Mouse (Mus musculus) limb, embryonic 11.5 days (tissue): ENCODE results near the gene Bcl9l. TPM values are rescaled to one million over a fixed set of nuclear protein-coding genes. Genes with fewer than 3 reads are reported as not detected.
A peak's percentile ranks its signal among the peaks of the same experiment; 100 is the strongest.
"Not testable (repeated sequence)": the region's sequence is repeated elsewhere in the genome, so short reads cannot be mapped to it uniquely, and the experiment has no call there.

ENCODE experiments used
- ATAC-seq: fragments of 200-750 bp; cut with Nextera tagmentation; 2 replicates; pipeline ENCODE4 v1.8.0; 2017; ENCODE audit warnings: low read depth; ENCODE audit not compliant: insufficient number of reproducible peaks, low FRiP score, low TSS enrichment
- DNase-seq: peaks from one replicate; pipeline ENCODE4 v3.0.0-alpha.2; 2015; ENCODE audit warnings: low spot score
- H3K27ac ChIP-seq: fragments of 300-500 bp; sonication (generic); replicated peaks from 2 replicates; pipeline ENCODE4 v1.5.1; 2014; ENCODE audit warnings: low read depth, mild to moderate bottlenecking, low read length
- H3K27me3 ChIP-seq: fragments of 300-500 bp; sonication (generic); 2 replicates; pipeline ENCODE4 v1.6.1; 2014; ENCODE audit warnings: mild to moderate bottlenecking, low read length, mixed read lengths; ENCODE audit not compliant: control insufficient read depth, insufficient read depth
- H3K36me3 ChIP-seq: fragments of 300-500 bp; sonication (generic); 2 replicates; pipeline ENCODE4 v1.6.1; 2014; ENCODE audit warnings: mild to moderate bottlenecking, low read length, moderate library complexity, mixed read lengths; ENCODE audit not compliant: control insufficient read depth, insufficient read depth
- H3K4me1 ChIP-seq: fragments of 300-500 bp; sonication (generic); 2 replicates; pipeline ENCODE4 v1.6.1; 2014; ENCODE audit warnings: low read length, mixed read lengths; ENCODE audit not compliant: control insufficient read depth, insufficient read depth
- H3K4me2 ChIP-seq: fragments of 300-500 bp; sonication (generic); 2 replicates; pipeline ENCODE4 v1.6.1; 2014; ENCODE audit warnings: low read depth, mild to moderate bottlenecking, moderate library complexity; ENCODE audit not compliant: severe bottlenecking
- H3K4me3 ChIP-seq: fragments of 300-500 bp; sonication (generic); 2 replicates; pipeline ENCODE4 v1.5.1; 2014; ENCODE audit warnings: low read depth, low read length
- H3K9ac ChIP-seq: fragments of 300-500 bp; sonication (generic); 2 replicates; pipeline ENCODE4 v1.6.1; 2014; ENCODE audit warnings: mild to moderate bottlenecking, low read length
- H3K9me3 ChIP-seq: fragments of 300-500 bp; sonication (generic); 2 replicates; pipeline ENCODE4 v1.6.1; 2016; ENCODE audit warnings: low read length; ENCODE audit not compliant: control insufficient read depth
- WGBS: fragments of 180-500 bp; shearing (Covaris S2); extraction: QIAGEN DNeasy Blood & Tissue Kit; methylation state at CpG from one replicate; pipeline ENCODE4 v1.1.7; 2014; 5-methylcytosine and 5-hydroxymethylcytosine counted together
- polyA plus RNA-seq: library from polyadenylated mRNA; unstranded; fragments of >200 nt; fragmentation: Nextera tagmentation; extraction: Ambion mirVana; gene quantifications from 2 replicates; pipeline ENCODE4 v1.2.1, GENCODE M21; 2014

The Bcl9l gene
- polyA plus RNA-seq = 11.6 and 12.3 TPM in 2 replicates

GRCm38 (mm10) chr9:44482552-44482951 lies at the start of gene Bcl9l:
TSS of gene Bcl9l (plus strand) at chr9:44482825.
- Histone ChIP-seq H3K4me1 (peaks cover 49% of the 10 kb centered on the region), H3K9ac (peak within 1 kb of the TSS; percentile 92), H3K27ac (peak within 1 kb of the TSS; percentile 94), H3K27me3 (no peaks in the 10 kb centered on the region), H3K4me2 (peak within 1 kb of the TSS; percentile 81), H3K4me3 (peak within 1 kb of the TSS; percentile 97), H3K36me3 (no peaks in the 10 kb centered on the region), H3K9me3 (no peaks in the 10 kb centered on the region)
- DNase-seq = peak; percentile 98
- WGBS = under 1% methylated on average over 22 of the region's 31 CpGs
- peak; percentile 40; the same call in 1 of the 2 replicates for ATAC-seq

GRCm38 (mm10) chr9:44435747-44436146 lies 46.9 kb upstream of the Bcl9l start:
- H3K36me3 ChIP-seq = no peaks in the 10 kb centered on the region
- no peaks in the 10 kb centered on the region for H3K9me3 ChIP-seq
- H3K4me3 ChIP-seq = no peak overlapping the region
- H3K27ac ChIP-seq = no peak overlapping the region
- no peaks in the 10 kb centered on the region for H3K27me3 ChIP-seq
- WGBS = 82% methylated on average over 6 of the region's 6 CpGs
- no peak overlapping the region for H3K4me2 ChIP-seq
- DNase-seq (no peak), ATAC-seq (no peak)
- H3K9ac ChIP-seq = no peak overlapping the region
- H3K4me1 ChIP-seq = no peaks in the 10 kb centered on the region

GRCm38 (mm10) chr9:44440961-44441360 lies 41.7 kb upstream of the Bcl9l start, which contains the start of gene Foxr1:
TSS of gene Foxr1 (minus strand) at chr9:44441136.
- 70% methylated on average over 19 of the region's 19 CpGs for WGBS
- DNase-seq (no peak), ATAC-seq (no peak)
- Histone ChIP-seq H3K27me3 (no peaks in the 10 kb centered on the region), H3K36me3 (no peaks in the 10 kb centered on the region), H3K9me3 (no peaks in the 10 kb centered on the region), H3K27ac (no peak within 1 kb of the TSS), H3K4me2 (no peak within 1 kb of the TSS), H3K9ac (no peak within 1 kb of the TSS), H3K4me3 (no peak within 1 kb of the TSS), H3K4me1 (no peaks in the 10 kb centered on the region)

GRCm38 (mm10) chr9:44444402-44445025 lies 38.1 kb upstream of the Bcl9l start:
- not testable (repeated sequence) for DNase-seq, H3K4me1 ChIP-seq
- 78% methylated on average over 7 of the region's 7 CpGs for WGBS

GRCm38 (mm10) chr9:44450387-44450786 lies 32.2 kb upstream of the Bcl9l start:
- no peak overlapping the region for H3K27ac ChIP-seq
- H3K9ac ChIP-seq = no peak overlapping the region
- peaks cover 6% of the 10 kb centered on the region; the same call in 1 of the 2 replicates for H3K27me3 ChIP-seq
- H3K36me3 ChIP-seq = no peaks in the 10 kb centered on the region
- no peak overlapping the region for H3K4me3 ChIP-seq
- ATAC-seq (no peak), DNase-seq (no peak)
- 0 out of 2 replicates have a peak, but pooled peaks cover 3% of the 10 kb centered on the region for H3K4me1 ChIP-seq
- no peak overlapping the region for H3K4me2 ChIP-seq
- no peaks in the 10 kb centered on the region for H3K9me3 ChIP-seq

More at GRCm38 (mm10) chr9:44444402-44445025, 38.1 kb upstream of the Bcl9l start:
- H3K9ac ChIP-seq, H3K27me3 ChIP-seq, ATAC-seq, H3K9me3 ChIP-seq, H3K36me3 ChIP-seq, H3K4me3 ChIP-seq, H3K27ac ChIP-seq, H3K4me2 ChIP-seq: not testable (repeated sequence)

- 7% methylated on average over 14 of the region's 14 CpGs for WGBS
- no peaks in the 10 kb centered on the region for H3K9me3 ChIP-seq
- H3K4me3 ChIP-seq = no peak overlapping the region
- H3K9ac ChIP-seq = no peak overlapping the region
- 0 out of 2 replicates have a peak overlapping the region, but pooled peaks have one; percentile 12 for H3K4me2 ChIP-seq
- peaks cover 6% of the 10 kb centered on the region; the same call in 1 of the 2 replicates for H3K27me3 ChIP-seq
- H3K27ac ChIP-seq = no peak overlapping the region
- H3K36me3 ChIP-seq = no peaks in the 10 kb centered on the region
- ATAC-seq (peak; percentile 83), DNase-seq (peak; percentile 91)
- H3K4me1 ChIP-seq = 0 out of 2 replicates have a peak, but pooled peaks cover 5% of the 10 kb centered on the region
Observed at GRCm38 (mm10) chr9:44454132-44454890, 28.3 kb upstream of the Bcl9l start.

- Histone ChIP-seq H3K36me3 (no peaks in the 10 kb centered on the region), H3K4me2 (0 out of 2 replicates have a peak within 1 kb of the TSS, but pooled peaks have one; percentile 12), H3K27me3 (peaks cover 6% of the 10 kb centered on the region; the same call in 1 of the 2 replicates), H3K9ac (no peak within 1 kb of the TSS), H3K9me3 (no peaks in the 10 kb centered on the region), H3K4me3 (no peak within 1 kb of the TSS), H3K4me1 (0 out of 2 replicates have a peak, but pooled peaks cover 5% of the 10 kb centered on the region), H3K27ac (no peak within 1 kb of the TSS)
- 14% methylated on average over 4 of the region's 4 CpGs for WGBS
- 0 out of 2 replicates have a peak, but pooled peaks have one; percentile 12 for ATAC-seq
- no peak for DNase-seq
Observed at GRCm38 (mm10) chr9:44454891-44455220, 27.8 kb upstream of the Bcl9l start, which contains the start of gene Upk2. TSS of gene Upk2 (minus strand) at chr9:44454976.

GRCm38 (mm10) chr9:44457035-44457742 lies 25.4 kb upstream of the Bcl9l start:
- WGBS = 8% methylated on average over 11 of the region's 11 CpGs
- Histone ChIP-seq H3K9ac (no peak overlapping the region), H3K4me2 (no peak overlapping the region), H3K4me1 (0 out of 2 replicates have a peak, but pooled peaks cover 5% of the 10 kb centered on the region), H3K27me3 (peaks cover 6% of the 10 kb centered on the region; the same call in 1 of the 2 replicates), H3K36me3 (no peaks in the 10 kb centered on the region), H3K27ac (no peak overlapping the region), H3K9me3 (no peaks in the 10 kb centered on the region), H3K4me3 (no peak overlapping the region)
- DNase-seq = peak; percentile 60
- ATAC-seq = no peak
